Mouse (Mus musculus) bone marrow macrophage, adult 2 months (primary cell): Measurements from ENCODE around the gene Dus1l.

Experiments used
- CTCF ChIP-seq: IDR thresholded peaks from 2 replicates; pipeline ENCODE4 v1.5.1; 2012; ENCODE audit warnings: low read depth, mild to moderate bottlenecking, low read length, moderate library complexity
- POLR2A ChIP-seq: IDR thresholded peaks from 2 replicates; pipeline ENCODE4 v1.6.1; 2012; ENCODE audit warnings: mild to moderate bottlenecking, low read depth, low read length, borderline replicate concordance

DNA sequence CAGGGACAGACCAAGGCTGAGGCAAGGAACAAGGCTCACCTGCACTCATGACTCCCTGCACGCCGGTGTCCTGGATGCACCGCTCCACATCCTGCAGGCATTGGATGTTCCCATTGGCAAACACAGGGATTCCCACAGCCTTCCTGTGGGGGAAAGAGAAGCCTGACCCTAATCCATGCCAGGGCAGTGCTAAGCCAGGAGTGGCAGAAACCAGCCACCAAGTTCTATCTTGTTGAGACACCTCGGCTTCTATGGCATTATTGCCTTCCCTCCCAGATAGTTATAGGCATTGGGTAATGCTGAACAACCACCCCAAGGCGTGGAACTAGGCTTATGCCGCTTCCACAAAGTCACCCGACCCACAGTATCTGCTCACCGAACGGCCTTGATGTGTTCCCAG is 3.6 kb downstream of the Dus1l start:
- TF ChIP-seq CTCF (no peak), POLR2A (no peak)
